Mouse (Mus musculus) hindbrain, embryonic 12.5 days (tissue): ENCODE data around the gene Cped1. TPM values are rescaled to one million over a fixed set of nuclear protein-coding genes. Genes with fewer than 3 reads are reported as not detected.

ENCODE experiments used
- polyA plus RNA-seq: library from polyadenylated mRNA; unstranded; fragments of >200 nt; fragmentation: Nextera tagmentation; extraction: Ambion mirVana; gene quantifications from 2 replicates; pipeline ENCODE4 v1.2.1, GENCODE M21; 2016

Cped1 gene
- polyA plus RNA-seq, 1 experiment from 2014 or later, result 21.1 TPM

Other genes with a start within 250 kb of the Cped1 start
- gene Tspan12, start 133.4 kb upstream of the Cped1 start, polyA plus RNA-seq, result 55.0 and 57.0 TPM in 2 replicates
- 49.5 and 52.3 TPM in 2 replicates for gene Ing3, start 36.3 kb upstream of the Cped1 start, polyA plus RNA-seq